Mouse (Mus musculus) induced T-regulatory cell, adult 2 months (primary cell): ENCODE data around the gene Taf3.

ENCODE experiments used
- DNase-seq: peaks from one replicate; pipeline ENCODE4 v3.0.0-alpha.2; 2012; ENCODE audit warnings: low read depth

The Taf3 gene

DNA sequence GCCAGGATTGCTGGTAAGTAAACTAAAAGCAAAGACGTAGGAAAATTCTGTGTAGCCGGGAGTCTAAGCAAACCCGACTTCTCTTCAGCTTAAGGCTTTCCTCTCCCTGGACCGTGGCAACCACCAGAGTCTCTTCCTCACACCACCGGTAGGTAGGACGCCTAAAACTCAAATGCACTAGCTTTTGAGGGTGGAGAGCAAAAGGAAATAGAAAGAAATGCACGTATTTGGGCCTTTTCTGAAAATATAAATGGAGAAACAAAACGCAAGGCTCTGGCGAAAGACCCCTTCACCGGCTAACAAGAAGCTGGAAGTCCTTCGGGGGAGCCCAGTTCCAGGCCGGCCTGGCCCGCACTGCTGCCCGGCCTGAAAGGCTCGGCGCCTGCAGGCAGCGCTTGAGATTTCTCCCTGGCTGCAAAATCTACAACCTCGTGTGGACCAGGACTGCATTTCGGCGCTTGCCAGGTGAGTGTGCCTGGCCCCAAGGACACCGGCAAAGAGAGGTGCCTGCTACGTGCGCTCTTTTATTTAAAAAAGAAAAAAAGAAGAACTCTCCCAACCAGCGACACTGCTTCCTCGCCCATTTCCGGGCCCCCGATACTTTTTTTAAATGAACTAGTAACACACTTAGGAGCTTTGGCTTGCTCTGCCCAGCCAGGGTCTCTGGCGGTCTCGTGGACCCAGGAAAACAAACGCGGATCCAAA is 171.6 kb downstream of the Taf3 start:
- DNase-seq = peak; percentile 72

DNA sequence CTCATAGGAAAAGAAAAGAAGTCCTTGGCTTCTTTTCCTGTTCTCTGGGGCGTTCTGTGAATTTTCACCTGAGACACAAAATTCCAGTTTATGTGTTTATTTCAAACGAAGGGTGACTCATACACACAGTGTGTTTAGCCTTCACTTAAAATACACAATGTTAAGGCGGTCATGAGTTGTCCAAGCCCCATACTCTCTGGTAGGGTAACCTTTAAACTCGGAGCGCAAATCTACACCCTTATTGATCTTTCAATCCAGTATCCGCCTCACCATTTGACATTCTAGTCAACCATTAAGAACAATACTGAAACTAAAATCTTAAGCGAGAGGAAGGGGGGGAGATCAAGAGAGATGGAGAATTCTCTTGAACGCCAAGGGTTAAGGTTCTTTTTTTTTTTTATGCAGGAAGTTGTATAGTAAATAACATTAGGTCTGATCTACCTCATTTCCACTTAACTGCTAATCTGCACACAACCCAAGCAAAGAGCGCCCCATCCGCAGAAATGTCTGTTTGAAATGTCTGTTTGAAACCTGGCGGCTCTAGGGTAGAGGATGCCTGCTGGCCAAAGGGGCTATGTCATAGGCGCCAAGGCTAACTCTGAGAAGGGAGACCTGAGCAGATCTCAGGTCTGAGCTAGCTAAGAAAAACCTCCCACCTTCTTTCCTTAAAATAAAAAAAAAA is 172.6 kb downstream of the Taf3 start:
- peak; percentile 92 for DNase-seq

DNA sequence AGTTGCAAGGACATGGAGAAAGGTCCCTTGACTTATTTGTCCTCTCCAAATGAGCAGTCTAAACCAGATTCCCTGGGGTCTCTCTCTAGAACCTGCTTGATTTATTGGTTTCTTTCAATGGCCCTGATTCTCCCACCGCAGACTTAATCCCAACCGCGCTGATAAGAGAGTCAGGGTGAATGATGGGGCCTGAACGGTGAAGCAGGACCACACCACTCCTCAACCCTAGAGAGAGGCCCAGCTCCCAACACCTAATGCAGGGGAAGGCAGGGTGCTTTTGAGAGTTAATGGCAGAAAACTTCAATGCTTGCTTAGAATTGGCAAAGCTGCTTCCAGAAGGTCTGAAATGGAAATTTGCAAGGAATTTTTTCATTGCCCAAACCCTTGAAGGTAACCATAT is 173.2 kb downstream of the Taf3 start:
- DNase-seq = no peak

DNA sequence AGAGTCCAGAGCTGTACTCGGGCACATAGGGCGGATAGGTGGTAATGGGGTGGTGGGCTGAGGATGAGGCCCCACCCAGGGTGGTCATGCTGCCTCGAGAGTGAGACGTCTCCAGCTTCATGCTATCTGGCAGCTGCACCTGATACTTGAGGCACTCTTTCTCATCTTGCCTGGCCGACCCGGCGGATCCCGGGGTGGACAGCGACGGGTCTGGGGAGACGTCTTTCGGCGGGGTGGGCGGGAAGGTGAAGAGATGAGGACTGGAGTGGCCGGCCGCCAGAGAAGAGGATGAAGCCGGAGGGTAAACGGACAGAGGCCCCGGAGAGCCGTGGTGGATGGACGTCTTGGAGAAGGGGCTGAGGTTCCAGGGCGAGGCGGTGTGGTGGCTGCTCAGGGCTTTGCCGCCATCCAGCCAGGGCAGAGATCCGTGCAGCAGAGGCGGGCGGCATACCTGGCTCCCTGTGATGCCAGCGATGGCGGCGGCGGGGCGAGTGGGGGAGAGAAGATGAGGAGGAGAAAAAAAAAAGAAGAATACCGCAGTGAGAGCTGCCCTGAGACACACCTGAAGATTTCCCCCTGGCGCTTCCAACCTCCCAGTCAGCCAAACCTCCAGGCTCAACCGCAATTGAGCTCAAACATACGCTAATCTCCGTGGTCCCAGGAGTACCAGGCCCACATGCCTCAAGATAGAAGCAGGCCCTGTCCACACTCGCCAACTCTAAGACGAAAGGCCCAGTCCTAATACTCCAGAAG is 173.8 kb downstream of the Taf3 start:
- DNase-seq = peak; percentile 63

DNA sequence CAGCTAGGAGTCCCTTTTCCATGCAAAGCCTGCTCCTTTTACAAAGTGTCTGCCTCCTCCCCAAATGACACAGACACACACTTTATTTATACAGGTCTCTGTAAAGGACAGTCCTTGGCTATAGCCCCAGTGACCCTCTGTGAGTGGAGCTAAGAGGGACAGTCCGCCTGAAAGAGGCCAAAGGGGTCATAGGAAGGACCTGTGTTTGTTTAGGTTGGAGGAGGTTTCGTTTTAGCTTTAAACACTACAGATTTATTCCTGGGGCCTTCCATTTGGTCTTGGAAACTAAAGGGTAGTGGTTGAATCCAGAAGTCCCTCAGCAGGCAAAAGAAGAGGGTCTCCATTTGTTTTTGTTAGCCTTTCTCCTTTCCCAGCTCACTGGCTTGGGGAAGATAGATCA is 174.6 kb downstream of the Taf3 start:
- DNase-seq = no peak

DNA sequence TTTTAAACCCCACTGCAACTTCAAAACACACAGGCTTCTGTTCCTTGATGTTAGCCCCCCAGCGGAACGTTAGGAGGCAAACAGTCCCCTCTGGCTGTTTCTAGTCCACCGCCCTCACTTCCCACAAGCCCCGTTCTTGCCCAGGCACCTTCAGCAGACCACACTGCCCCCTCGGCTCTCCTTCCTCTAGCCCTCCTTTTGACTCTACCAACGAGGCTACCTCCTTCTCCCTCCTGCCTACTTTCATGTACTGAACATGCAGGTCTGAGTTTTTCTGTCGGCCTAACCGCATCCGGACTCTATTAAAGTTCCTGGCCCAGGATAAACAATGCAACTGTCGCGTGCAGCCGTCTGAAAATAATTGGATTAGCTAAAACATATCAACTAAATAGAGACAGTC is 175.7 kb downstream of the Taf3 start:
- peak; percentile 78 for DNase-seq

DNA sequence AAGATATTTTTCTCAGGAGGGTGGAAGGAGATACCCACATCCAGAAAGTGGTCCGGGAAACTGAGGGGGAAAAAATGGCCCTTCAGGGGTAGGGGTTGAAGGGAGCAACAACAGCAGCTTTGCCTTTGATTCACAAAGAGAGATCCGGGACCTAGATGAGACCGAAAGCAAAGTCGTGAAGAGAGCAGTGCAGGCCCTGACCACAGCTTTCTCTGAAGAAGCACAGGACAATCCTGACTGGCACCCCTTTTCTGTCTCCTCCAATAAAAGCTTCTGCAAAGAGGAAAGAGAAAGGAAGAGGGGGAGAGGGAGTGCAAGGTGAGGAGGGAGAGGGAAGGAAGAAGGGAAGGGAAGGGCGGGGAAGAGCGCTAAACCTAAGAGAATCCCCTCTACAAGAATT is 176.6 kb downstream of the Taf3 start:
- DNase-seq = peak; percentile 73

DNA sequence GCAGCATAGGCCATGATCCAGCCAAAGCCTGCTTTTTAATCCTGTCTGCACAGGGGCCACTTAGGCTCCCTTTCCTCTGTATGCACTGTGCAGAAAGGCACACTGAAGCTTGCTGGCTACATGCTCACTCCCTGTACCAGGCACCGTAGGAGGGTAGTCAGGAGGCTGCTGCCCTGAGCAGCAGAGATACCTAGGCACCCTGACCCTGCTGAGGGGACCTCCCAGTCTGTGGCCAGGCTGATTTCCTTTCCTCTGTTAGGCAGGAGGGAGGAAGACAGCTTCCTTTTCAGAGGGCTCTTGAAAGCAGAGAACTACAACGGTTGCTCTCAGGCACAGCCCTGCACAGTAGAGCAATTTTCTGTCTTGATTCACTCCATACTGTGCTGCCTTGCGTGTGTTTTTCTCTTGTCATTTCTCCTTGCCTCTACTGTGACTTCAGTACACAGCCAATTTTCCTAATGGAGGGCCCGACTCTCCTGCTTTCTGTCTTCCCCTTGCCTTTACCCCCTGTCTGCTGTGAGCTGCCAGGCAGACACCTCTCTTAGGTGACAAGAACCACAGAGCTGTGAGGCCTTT is 177.2 kb downstream of the Taf3 start:
- peak; percentile 78 for DNase-seq

DNA sequence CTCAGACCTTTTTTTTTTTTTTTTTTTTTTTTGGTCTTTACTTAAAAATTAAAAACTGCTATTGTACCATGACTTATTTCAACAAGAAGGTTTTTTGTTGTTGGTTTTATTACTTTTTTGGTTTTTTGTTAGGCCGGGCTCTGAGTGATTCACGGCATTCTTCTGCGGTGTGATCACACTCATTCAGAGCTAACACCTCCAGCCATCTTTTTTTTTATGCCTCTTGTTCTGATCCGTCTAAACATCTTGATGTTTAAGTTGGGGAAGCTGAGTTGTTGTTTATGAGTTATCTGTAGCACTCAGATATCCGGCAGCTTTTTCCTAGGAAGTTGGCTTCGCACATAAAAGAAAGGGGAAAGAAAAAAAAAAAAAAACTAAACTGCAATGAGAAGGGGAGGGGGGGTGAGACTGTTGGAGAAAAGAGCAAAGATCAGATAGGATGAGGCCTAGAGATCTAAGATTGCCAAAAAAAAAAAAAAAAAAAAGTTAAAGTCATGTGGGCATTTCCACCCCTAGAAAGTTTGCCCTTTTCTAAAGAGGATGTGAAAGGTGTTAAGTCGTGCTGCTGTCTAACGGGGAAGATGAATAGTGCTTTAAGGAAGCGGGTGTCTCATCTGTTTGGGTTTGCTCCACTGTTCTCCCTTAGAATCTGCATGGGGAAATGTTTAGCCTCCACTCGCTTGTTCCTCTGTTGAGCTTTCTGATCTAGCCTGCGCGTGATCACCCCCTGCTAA is 181.1 kb downstream of the Taf3 start:
- peak; percentile 84 for DNase-seq
